Mouse (Mus musculus) stomach, postnatal 0 days (tissue): ENCODE measurements at regions not wholly inside any gene's neighbourhood (a gene's known extent, or its start where the extent isn't known, plus 50 kb on each side); places are given as distances from the start of the nearest gene placed in this dataset.

Experiments used
- ATAC-seq: fragments of 200-750 bp; cut with Nextera tagmentation; 2 replicates; pipeline ENCODE4 v1.8.0; 2017; ENCODE audit not compliant: low FRiP score, low TSS enrichment
- DNase-seq: peaks from one replicate; pipeline ENCODE4 v3.0.0-alpha.2; 2016; ENCODE audit warnings: low spot score
- H3K27ac ChIP-seq: fragments of 300-500 bp; sonication (generic); replicated peaks from 2 replicates; pipeline ENCODE4 v1.5.1; 2014; ENCODE audit warnings: mild to moderate bottlenecking, control low read depth
- H3K27me3 ChIP-seq: fragments of 300-500 bp; sonication (generic); 2 replicates; pipeline ENCODE4 v1.6.1; 2014; ENCODE audit warnings: low read length; ENCODE audit not compliant: control insufficient read depth, insufficient read depth
- H3K36me3 ChIP-seq: fragments of 300-500 bp; sonication (generic); 2 replicates; pipeline ENCODE4 v1.6.1; 2014; ENCODE audit warnings: low read length, mixed read lengths; ENCODE audit not compliant: control insufficient read depth, insufficient read depth
- H3K4me1 ChIP-seq: fragments of 300-500 bp; sonication (generic); replicated peaks from 2 replicates; pipeline ENCODE4 v1.6.1; 2014; ENCODE audit warnings: antibody characterized with exemption; ENCODE audit not compliant: control insufficient read depth, insufficient read depth
- H3K4me2 ChIP-seq: fragments of 300-500 bp; sonication (generic); replicated peaks from 2 replicates; pipeline ENCODE4 v1.6.1; 2014; ENCODE audit warnings: low read depth, mild to moderate bottlenecking, control low read depth, moderate library complexity
- H3K4me3 ChIP-seq: fragments of 300-500 bp; sonication (generic); 2 replicates; pipeline ENCODE4 v1.5.1; 2014; ENCODE audit warnings: low read depth, low read length, control low read depth
- H3K9ac ChIP-seq: fragments of 300-500 bp; sonication (generic); 2 replicates; pipeline ENCODE4 v1.6.1; 2014; ENCODE audit warnings: mild to moderate bottlenecking, low read length, control low read depth, mixed read lengths
- H3K9me3 ChIP-seq: fragments of 300-500 bp; sonication (generic); 2 replicates; pipeline ENCODE4 v1.6.1; 2016; ENCODE audit warnings: low read length; ENCODE audit not compliant: control insufficient read depth
- CTCF ChIP-seq: IDR thresholded peaks from 2 replicates; pipeline ENCODE4 v1.5.1; 2016; ENCODE audit warnings: antibody characterized with exemption, low read depth, mild to moderate bottlenecking, moderate library complexity
- EP300 ChIP-seq: optimal IDR thresholded peaks from 2 replicates; pipeline ENCODE3; 2016; ENCODE audit warnings: antibody characterized with exemption
- WGBS: fragments of 180-500 bp; shearing (Covaris S2); extraction: QIAGEN DNeasy Blood & Tissue Kit; methylation state at CpG from one replicate; pipeline ENCODE4 v1.1.7; 2014; 5-methylcytosine and 5-hydroxymethylcytosine counted together

DNA sequence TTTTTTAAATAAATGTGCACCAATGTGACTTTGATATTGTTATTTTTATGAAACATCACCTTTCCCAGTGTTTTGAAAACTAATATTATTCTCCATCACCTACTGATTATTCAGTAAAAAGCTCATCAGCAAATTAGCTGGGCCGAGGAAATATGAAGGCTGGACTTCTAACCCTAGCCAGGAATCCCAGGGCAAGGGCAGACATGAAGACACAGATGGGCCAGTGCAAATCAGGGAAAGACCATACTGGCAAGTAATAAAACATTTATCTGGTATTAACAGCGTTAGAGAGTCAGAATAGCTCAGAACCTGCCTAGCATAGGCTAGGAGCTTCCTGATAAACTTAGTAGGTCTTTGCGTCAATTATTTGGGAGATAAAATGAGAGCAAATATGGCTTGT is 590.3 kb upstream of the Cenpq start:
- no peaks in the 10 kb centered on the region for H3K9me3 ChIP-seq
- no peaks in the 10 kb centered on the region for H3K4me1 ChIP-seq
- no peak overlapping the region for H3K9ac ChIP-seq
- no peaks in the 10 kb centered on the region for H3K36me3 ChIP-seq
- TF ChIP-seq EP300 (no peak), CTCF (no peak)
- H3K27ac ChIP-seq, result no peak overlapping the region
- no peak overlapping the region for H3K4me3 ChIP-seq
- ATAC-seq, result no peak
- WGBS, result 75% methylated on average over 3 of the region's 3 CpGs
- H3K4me2 ChIP-seq, result no peak overlapping the region
- no peak for DNase-seq
- no peaks in the 10 kb centered on the region for H3K27me3 ChIP-seq

DNA sequence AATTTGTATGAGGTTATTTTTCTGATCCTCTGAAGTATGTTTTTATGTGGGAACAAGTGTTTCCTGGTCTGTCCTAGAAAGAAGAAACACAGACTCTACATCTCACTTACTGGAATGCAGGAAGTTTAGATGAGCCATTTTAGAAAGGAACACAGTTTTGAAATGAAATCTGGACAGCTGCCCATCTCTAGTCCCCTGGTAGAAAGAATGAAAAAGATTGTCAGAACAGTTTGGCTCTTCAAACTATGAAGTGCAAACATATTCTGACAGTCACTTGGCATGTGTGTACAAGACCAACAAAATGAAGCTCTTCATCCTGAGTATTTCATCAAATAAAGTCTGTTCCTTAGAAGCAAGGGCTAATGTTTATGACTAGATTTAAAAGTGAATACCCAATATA is 577.2 kb upstream of the Cenpq start:
- ATAC-seq, result no peak
- no peak for DNase-seq
- no peak overlapping the region for H3K4me3 ChIP-seq
- no peaks in the 10 kb centered on the region for H3K36me3 ChIP-seq
- H3K4me2 ChIP-seq, result no peak overlapping the region
- no peaks in the 10 kb centered on the region for H3K9me3 ChIP-seq
- H3K4me1 ChIP-seq, result no peaks in the 10 kb centered on the region
- no peaks in the 10 kb centered on the region for H3K27me3 ChIP-seq
- H3K9ac ChIP-seq, result no peak overlapping the region
- no peak overlapping the region for H3K27ac ChIP-seq
- TF ChIP-seq EP300 (no peak), CTCF (no peak)

DNA sequence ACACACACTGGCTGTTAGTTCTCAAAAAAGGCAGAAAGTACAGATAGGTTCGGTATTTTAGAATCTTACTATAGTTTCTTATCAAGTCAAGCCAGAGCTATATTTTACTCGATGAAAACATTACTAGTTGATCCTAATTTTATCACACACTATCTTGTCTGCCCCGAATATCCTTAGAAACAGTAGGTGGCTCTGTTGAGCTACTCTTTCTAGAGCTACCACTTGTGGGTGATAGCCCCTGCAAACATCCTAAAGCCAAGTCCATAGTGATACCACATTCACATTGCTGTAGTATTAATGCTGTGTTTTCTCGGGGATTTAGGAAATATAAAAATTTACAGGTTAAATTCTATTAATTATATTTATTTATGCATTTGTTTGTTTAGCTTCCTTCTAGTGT is 570.2 kb upstream of the Cenpq start:
- Histone ChIP-seq H3K27me3 (no peaks in the 10 kb centered on the region), H3K9ac (no peak overlapping the region), H3K36me3 (no peaks in the 10 kb centered on the region), H3K9me3 (no peaks in the 10 kb centered on the region), H3K4me3 (no peak overlapping the region), H3K4me2 (no peak overlapping the region), H3K27ac (no peak overlapping the region), H3K4me1 (no peaks in the 10 kb centered on the region)
- ATAC-seq (no peak), DNase-seq (no peak)
- 38% methylated on average over 4 of the region's 4 CpGs for WGBS
- TF ChIP-seq CTCF (peak; percentile 30), EP300 (no peak)
